Mouse (Mus musculus): ENCODE data around the gene Nlrp4e. TPM values are rescaled to one million over a fixed set of nuclear protein-coding genes. Genes with fewer than 3 reads are reported as not detected.
"Not testable (repeated sequence)": the region's sequence is repeated elsewhere in the genome, so short reads cannot be mapped to it uniquely, and the experiment has no call there.

The Nlrp4e gene
- polyA plus RNA-seq (2015; fragmentation: Nextera tagmentation; extraction: Ambion mirVana), result not detected in 2 replicates

GRCm38 (mm10) chr7:23300892-23301291 lies at the start of gene Nlrp4e:
Gene Nlrp4e, plus strand, starts transcription at chr7:23301192.
- not testable (repeated sequence) for H3K36me3 ChIP-seq; H3K27ac ChIP-seq (replicated peaks); ATAC-seq (ENCODE audit: insufficient number of reproducible peaks, low FRiP score, low TSS enrichment, low read depth); H3K27me3 ChIP-seq; H3K9me3 ChIP-seq (replicated peaks); H3K4me1 ChIP-seq; H3K9ac ChIP-seq; H3K4me3 ChIP-seq (replicated peaks); H3K4me2 ChIP-seq (replicated peaks)
- WGBS, result 78% methylated on average over 3 of the region's 3 CpGs

GRCm38 (mm10) chr7:23251582-23251981 lies 49.4 kb upstream of the Nlrp4e start, which contains the start of gene Vmn1r166:
Gene Vmn1r166, minus strand, starts transcription at chr7:23251682.
- not testable (repeated sequence) for H3K4me2 ChIP-seq (replicated peaks); H3K9me3 ChIP-seq (replicated peaks); H3K27ac ChIP-seq (replicated peaks); H3K27me3 ChIP-seq; ATAC-seq (ENCODE audit: insufficient number of reproducible peaks, low FRiP score, low TSS enrichment, low read depth); H3K4me3 ChIP-seq (replicated peaks); H3K36me3 ChIP-seq; H3K4me1 ChIP-seq; H3K9ac ChIP-seq
- WGBS, result no CpG with 5 or more reads among the region's 2 CpGs

GRCm38 (mm10) chr7:23278800-23279199 lies 22.2 kb upstream of the Nlrp4e start, which contains the start of gene Gm6902:
Gene Gm6902, minus strand, starts transcription at chr7:23278900.
- H3K27ac ChIP-seq (replicated peaks); H3K4me2 ChIP-seq (replicated peaks); H3K4me3 ChIP-seq (replicated peaks); H3K9me3 ChIP-seq (replicated peaks); H3K27me3 ChIP-seq; ATAC-seq (ENCODE audit: insufficient number of reproducible peaks, low FRiP score, low TSS enrichment, low read depth); H3K36me3 ChIP-seq; H3K9ac ChIP-seq; H3K4me1 ChIP-seq: not testable (repeated sequence)
- WGBS, result no CpG with 5 or more reads among the region's 2 CpGs

GRCm38 (mm10) chr7:23358311-23358710 lies 57.3 kb downstream of the Nlrp4e start:
- H3K27me3 ChIP-seq; H3K9me3 ChIP-seq (replicated peaks); H3K4me1 ChIP-seq; ATAC-seq (ENCODE audit: insufficient number of reproducible peaks, low FRiP score, low TSS enrichment, low read depth); H3K9ac ChIP-seq; H3K4me3 ChIP-seq (replicated peaks); H3K27ac ChIP-seq (replicated peaks); H3K36me3 ChIP-seq; H3K4me2 ChIP-seq (replicated peaks): not testable (repeated sequence)
- WGBS, result 91% methylated on average over 13 of the region's 13 CpGs

- Histone ChIP-seq H3K27ac (replicated peaks) (no peak within 1 kb of the TSS), H3K4me2 (replicated peaks) (no peak within 1 kb of the TSS), H3K9ac (no peak within 1 kb of the TSS), H3K9me3 (replicated peaks) (0 out of 2 replicates have a peak, but pooled peaks cover 10% of the 10 kb centered on the region), H3K27me3 (no peaks in the 10 kb centered on the region), H3K36me3 (no peaks in the 10 kb centered on the region), H3K4me1 (no peaks in the 10 kb centered on the region), H3K4me3 (replicated peaks) (no peak within 1 kb of the TSS)
- 71% methylated on average over 10 of the region's 10 CpGs for WGBS
- no peak for ATAC-seq (ENCODE audit: insufficient number of reproducible peaks, low FRiP score, low TSS enrichment, low read depth)
Measured at GRCm38 (mm10) chr7:23385589-23385988, 84.6 kb downstream of the Nlrp4e start, which contains the start of gene Nlrp5. Gene Nlrp5, plus strand, starts transcription at chr7:23385889.

Small RNA genes lying within 50 kb of the gene (microRNA-seq; reads per million reads assigned to microRNA genes)
- gene Gm25196 (ENCODE audit: borderline number of aligned reads), result not detected

Other genes starting within 250 kb of the Nlrp4e start
- gene Vmn1r163, start 245.7 kb upstream of the Nlrp4e start, polyA plus RNA-seq (2015; fragmentation: Nextera tagmentation; extraction: Ambion mirVana), result not detected in 2 replicates
- gene Gm8720, start 233.7 kb upstream of the Nlrp4e start, polyA plus RNA-seq (2015; fragmentation: Nextera tagmentation; extraction: Ambion mirVana), result not detected in 2 replicates
- not detected in 2 replicates for gene Gm10662, start 156.7 kb upstream of the Nlrp4e start, polyA plus RNA-seq (2015; fragmentation: Nextera tagmentation; extraction: Ambion mirVana)
- gene Vmn1r165, start 83.9 kb upstream of the Nlrp4e start, polyA plus RNA-seq (2015; fragmentation: Nextera tagmentation; extraction: Ambion mirVana), result not detected in 2 replicates
- not detected in 2 replicates for gene Vmn1r166, start 49.5 kb upstream of the Nlrp4e start, polyA plus RNA-seq (2015; fragmentation: Nextera tagmentation; extraction: Ambion mirVana)
- not detected in 2 replicates for gene Gm6902, start 22.3 kb upstream of the Nlrp4e start, polyA plus RNA-seq (2015; fragmentation: Nextera tagmentation; extraction: Ambion mirVana)
- gene Nlrp5, start 84.7 kb downstream of the Nlrp4e start, polyA plus RNA-seq (2015; fragmentation: Nextera tagmentation; extraction: Ambion mirVana), result 0.07 TPM in 1 of 2 replicates, not detected in the other
- gene Vmn1r167, start 206.0 kb downstream of the Nlrp4e start, polyA plus RNA-seq (2015; fragmentation: Nextera tagmentation; extraction: Ambion mirVana), result not detected in 2 replicates
- gene Vmn1r168, start 238.5 kb downstream of the Nlrp4e start, polyA plus RNA-seq (2015; fragmentation: Nextera tagmentation; extraction: Ambion mirVana), result not detected in 2 replicates

Data from embryonic facial prominence, embryonic 15.5 days (tissue).